Mouse (Mus musculus) spleen, postnatal 4 days (tissue): Measurements from ENCODE around the gene Bdkrb2.

Source experiments
- DNase-seq, 2 experiments: peaks; one replicate each; pipeline ENCODE4 v3.0.0; 2022; ENCODE audit warnings: low spot score in 2 of 2

Bdkrb2 gene

GRCm38 (mm10) chr12:105562936-105563680 is at the start of gene Bdkrb2:
Gene Bdkrb2, plus strand, starts transcription at chr12:105563226.
- DNase-seq = no peak

- DNase-seq = no peak
These were observed 48.9 kb upstream of the Bdkrb2 start for GRCm38 (mm10) chr12:105514111-105514510.

- DNase-seq = no peak
These were observed 45.9 kb upstream of the Bdkrb2 start for GRCm38 (mm10) chr12:105517026-105517675.

- DNase-seq = no peak
These were observed 43.2 kb upstream of the Bdkrb2 start for GRCm38 (mm10) chr12:105519851-105520250.

- no peak for DNase-seq
These were observed 41.8 kb upstream of the Bdkrb2 start for GRCm38 (mm10) chr12:105521170-105521762.

- DNase-seq = no peak
These were observed 39.3 kb upstream of the Bdkrb2 start for GRCm38 (mm10) chr12:105523737-105524136.

- no peak for DNase-seq
These were observed 36.8 kb upstream of the Bdkrb2 start for GRCm38 (mm10) chr12:105526186-105526585.

GRCm38 (mm10) chr12:105526829-105527228 is 36.2 kb upstream of the Bdkrb2 start:
- no peak for DNase-seq

GRCm38 (mm10) chr12:105529545-105529944 is 33.5 kb upstream of the Bdkrb2 start:
- DNase-seq = no peak

GRCm38 (mm10) chr12:105531724-105532371 is 31.2 kb upstream of the Bdkrb2 start:
- DNase-seq = no peak

GRCm38 (mm10) chr12:105534842-105535241 is 28.2 kb upstream of the Bdkrb2 start:
- DNase-seq = no peak

GRCm38 (mm10) chr12:105535968-105536760 is 26.9 kb upstream of the Bdkrb2 start:
- no peak for DNase-seq

GRCm38 (mm10) chr12:105537162-105537561 is 25.9 kb upstream of the Bdkrb2 start:
- no peak for DNase-seq

- DNase-seq = no peak
These were observed 23.4 kb upstream of the Bdkrb2 start for GRCm38 (mm10) chr12:105539649-105540048.

GRCm38 (mm10) chr12:105541590-105542402 is 21.2 kb upstream of the Bdkrb2 start:
- no peak for DNase-seq

- DNase-seq = no peak
These were observed 20.5 kb upstream of the Bdkrb2 start for GRCm38 (mm10) chr12:105542513-105542912.

- DNase-seq = no peak
These were observed 19.9 kb upstream of the Bdkrb2 start for GRCm38 (mm10) chr12:105543176-105543575.

GRCm38 (mm10) chr12:105543751-105544150 is 19.3 kb upstream of the Bdkrb2 start:
- no peak for DNase-seq

GRCm38 (mm10) chr12:105544872-105545271 is 18.2 kb upstream of the Bdkrb2 start:
- no peak for DNase-seq

GRCm38 (mm10) chr12:105545696-105546435 is 17.2 kb upstream of the Bdkrb2 start:
- DNase-seq = no peak
